Mouse (Mus musculus) heart, postnatal 36 days (tissue): ENCODE measurements around the gene Nprl3. TPM values are rescaled to one million over a fixed set of nuclear protein-coding genes. Genes with fewer than 3 reads are reported as not detected.

Experiments used
- DNase-seq, 2 experiments: peaks; one replicate each; pipeline ENCODE4 v3.0.0; 2021 to 2022
- intact Hi-C: fragments of 180-260 bp; cut with DNase I; formaldehyde crosslinking; loops from one replicate; pipeline ENCODE4 v1.15.1; 2025
- total RNA-seq, 2 experiments: library from RNA; stranded (reverse); gene quantifications; 2 replicates each; pipeline ENCODE4 v1.2.3; 2021

The Nprl3 gene
- total RNA-seq, 2 experiments from 2014 or later: 26.1 to 28.5 TPM

- intact Hi-C loops: no loop called here
- DNase-seq: no peak
Observed at GRCm38 (mm10) chr11:32250880-32251763, 16.4 kb downstream of the Nprl3 start.

- DNase-seq: no peak
- intact Hi-C loops: no loop called here
Observed at GRCm38 (mm10) chr11:32248350-32248749, 19.2 kb downstream of the Nprl3 start.

GRCm38 (mm10) chr11:32247068-32247467 is 20.4 kb downstream of the Nprl3 start:
- intact Hi-C loops: no loop called here
- no peak for DNase-seq

GRCm38 (mm10) chr11:32245614-32246013 is 21.9 kb downstream of the Nprl3 start:
- no peak for DNase-seq
- intact Hi-C loops: no loop called here

- DNase-seq: no peak
- intact Hi-C loops: loop anchor here (5.0 kb wide), 1 partner anchor 37 kb away; the partner anchor contains the start of gene Snrnp25
Observed at GRCm38 (mm10) chr11:32244617-32245016, 22.9 kb downstream of the Nprl3 start.

GRCm38 (mm10) chr11:32244064-32244463 is 23.4 kb downstream of the Nprl3 start:
- peak in 1 of 2 experiments; percentile 36 for DNase-seq
- intact Hi-C loops: loop anchor here (5.0 kb wide), 1 partner anchor 37 kb away; the partner anchor contains the start of gene Snrnp25

- intact Hi-C loops: loop anchor here (5.0 kb wide), 1 partner anchor 36 kb away; the partner anchor contains the start of gene Snrnp25
- peak in 1 of 2 experiments; percentile 13 for DNase-seq
Observed at GRCm38 (mm10) chr11:32243205-32243955, 24.1 kb downstream of the Nprl3 start.

GRCm38 (mm10) chr11:32242209-32242608 is 25.3 kb downstream of the Nprl3 start:
- intact Hi-C loops: loop anchor here (5.0 kb wide), 1 partner anchor 35 kb away; the partner anchor contains the start of gene Snrnp25
- no peak for DNase-seq

GRCm38 (mm10) chr11:32241391-32241790 is 26.1 kb downstream of the Nprl3 start:
- intact Hi-C loops: loop anchor here (5.0 kb wide), 1 partner anchor 34 kb away; the partner anchor contains the start of gene Snrnp25
- DNase-seq: no peak

- intact Hi-C loops: loop anchor here (1.0 to 5.0 kb wide), 3 partner anchors 21 to 56 kb away; partner anchors contain the start of gene Hbq1b
- peak; percentile 80 to 81 for DNase-seq
Observed at GRCm38 (mm10) chr11:32238093-32238860, 29.2 kb downstream of the Nprl3 start.

GRCm38 (mm10) chr11:32237411-32237795 is 30.1 kb downstream of the Nprl3 start:
- no peak for DNase-seq
- intact Hi-C loops: loop anchor here (5.0 kb wide), 1 partner anchor 50 kb away; the partner anchor contains the start of gene Hbq1b

- intact Hi-C loops: loop anchor here (5.0 kb wide), 1 partner anchor 50 kb away; the partner anchor contains the start of gene Hbq1b
- peak; percentile 50 to 70 for DNase-seq
Observed at GRCm38 (mm10) chr11:32236712-32237410, 30.6 kb downstream of the Nprl3 start.

GRCm38 (mm10) chr11:32236132-32236531 is 31.4 kb downstream of the Nprl3 start:
- no peak for DNase-seq

GRCm38 (mm10) chr11:32235646-32236045 is 31.9 kb downstream of the Nprl3 start:
- peak; percentile 58 to 59 for DNase-seq
- intact Hi-C loops: loop anchor here (5.0 kb wide), 1 partner anchor 52 kb away; the partner anchor contains the start of gene Hbq1b

More at GRCm38 (mm10) chr11:32236132-32236531, 31.4 kb downstream of the Nprl3 start:
- intact Hi-C loops: loop anchor here (5.0 kb wide), 1 partner anchor 51 kb away; the partner anchor contains the start of gene Hbq1b

- no peak for DNase-seq
- intact Hi-C loops: loop anchor here (5.0 kb wide), 1 partner anchor 52 kb away; the partner anchor contains the start of gene Hbq1b
Observed at GRCm38 (mm10) chr11:32234816-32235485, 32.6 kb downstream of the Nprl3 start.

- intact Hi-C loops: no loop called here
- no peak for DNase-seq
Observed at GRCm38 (mm10) chr11:32233895-32234294, 33.6 kb downstream of the Nprl3 start.

- peak in 1 of 2 experiments; percentile 2 for DNase-seq
- intact Hi-C loops: no loop called here
Observed at GRCm38 (mm10) chr11:32232848-32233247, 34.7 kb downstream of the Nprl3 start.

- intact Hi-C loops: no loop called here
- DNase-seq: no peak
Observed at GRCm38 (mm10) chr11:32231125-32231524, 36.4 kb downstream of the Nprl3 start.

- intact Hi-C loops: no loop called here
- no peak for DNase-seq
Observed at GRCm38 (mm10) chr11:32230220-32230619, 37.3 kb downstream of the Nprl3 start.
